Mouse (Mus musculus) kidney, embryonic 15.5 days (tissue): ENCODE data around the gene Ugp2. TPM values are rescaled to one million over a fixed set of nuclear protein-coding genes. Genes with fewer than 3 reads are reported as not detected.
A peak's percentile ranks its signal among the peaks of the same experiment; 100 is the strongest.

Experiments
- ATAC-seq: fragments of 200-750 bp; cut with Nextera tagmentation; replicated peaks from 2 replicates; pipeline ENCODE4 v1.8.0; 2017; ENCODE audit warnings: moderate TSS enrichment; ENCODE audit not compliant: low FRiP score
- H3K27ac ChIP-seq: fragments of 300-500 bp; sonication (generic); 2 replicates; pipeline ENCODE4 v1.5.1; 2015; ENCODE audit warnings: mild to moderate bottlenecking, inconsistent platforms
- H3K27me3 ChIP-seq: fragments of 300-500 bp; sonication (generic); 2 replicates; pipeline ENCODE4 v1.6.1; 2015; ENCODE audit warnings: inconsistent platforms
- H3K36me3 ChIP-seq: fragments of 300-500 bp; sonication (generic); 2 replicates; pipeline ENCODE4 v1.6.1; 2015; ENCODE audit warnings: inconsistent platforms
- H3K4me1 ChIP-seq: fragments of 300-500 bp; sonication (generic); 2 replicates; pipeline ENCODE4 v1.6.1; 2015; ENCODE audit warnings: inconsistent platforms
- H3K4me2 ChIP-seq: fragments of 300-500 bp; sonication (generic); 2 replicates; pipeline ENCODE4 v1.6.1; 2015; ENCODE audit warnings: moderate library complexity, mild to moderate bottlenecking, inconsistent platforms
- H3K4me3 ChIP-seq: fragments of 300-500 bp; sonication (generic); replicated peaks from 2 replicates; pipeline ENCODE4 v1.5.1; 2015; ENCODE audit warnings: mild to moderate bottlenecking, inconsistent platforms
- H3K9ac ChIP-seq: fragments of 300-500 bp; sonication (generic); 2 replicates; pipeline ENCODE4 v1.6.1; 2015; ENCODE audit warnings: mild to moderate bottlenecking, inconsistent platforms
- H3K9me3 ChIP-seq: fragments of 300-500 bp; sonication (generic); replicated peaks from 2 replicates; pipeline ENCODE4 v1.6.1; 2016; ENCODE audit warnings: inconsistent platforms
- WGBS: fragments of 180-500 bp; shearing (Covaris S2); methylation state at CpG from one replicate; pipeline ENCODE4 v1.1.7; 2015; ENCODE audit warnings: mixed read lengths; 5-methylcytosine and 5-hydroxymethylcytosine counted together
- polyA plus RNA-seq: library from polyadenylated mRNA; unstranded; fragments of >200 nt; fragmentation: Nextera tagmentation; extraction: Ambion mirVana; gene quantifications from 2 replicates; pipeline ENCODE4 v1.2.1, GENCODE M21; 2015

The Ugp2 gene
- polyA plus RNA-seq, 1 experiment from 2014 or later, result 80.7 TPM

DNA sequence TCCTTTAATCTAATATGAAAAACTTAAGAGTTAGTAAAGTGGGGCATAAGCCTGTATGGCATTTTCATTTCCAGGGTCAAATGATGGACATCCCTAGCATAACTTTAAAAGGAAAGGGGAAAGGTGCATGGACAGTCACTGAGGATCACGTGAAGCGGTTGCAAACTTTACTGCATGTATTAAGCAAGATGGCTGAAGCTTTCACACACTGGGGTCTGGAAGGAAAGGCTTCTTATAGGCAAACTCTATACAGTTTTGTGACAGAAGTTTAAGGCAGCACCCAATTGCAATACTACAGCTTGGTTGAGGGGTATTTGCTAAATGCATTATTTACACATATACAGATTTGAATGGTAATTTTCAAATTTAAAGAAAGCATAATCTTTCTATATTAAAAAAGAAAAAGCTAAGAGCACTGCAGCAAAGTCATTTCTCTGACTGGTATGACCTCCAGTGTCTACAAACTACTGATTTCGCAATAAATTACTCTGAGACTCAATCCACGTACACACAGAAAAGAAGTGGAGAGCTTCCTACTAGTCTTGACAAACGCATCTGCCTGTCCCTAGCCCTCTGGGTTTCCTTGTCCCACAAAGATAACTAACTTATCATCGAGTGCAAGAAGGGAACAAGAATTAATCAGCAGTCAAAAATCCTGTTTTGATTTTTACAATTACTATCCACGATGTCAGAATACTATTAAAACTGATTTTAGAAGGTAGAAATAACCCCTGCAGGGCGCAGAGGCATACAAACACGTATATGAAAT is 1.6 kb downstream of the Ugp2 start:
- peak overlapping the region; percentile 82 for H3K4me3 ChIP-seq
- WGBS, result 14% methylated on average over 9 of the region's 9 CpGs
- no peak for ATAC-seq
- peaks cover 3% of the 10 kb centered on the region; the same call in 1 of the 2 replicates for H3K36me3 ChIP-seq
- H3K4me2 ChIP-seq, result peak overlapping the region; percentile 75
- H3K27me3 ChIP-seq, result no peaks in the 10 kb centered on the region
- H3K27ac ChIP-seq, result peak overlapping the region; percentile 98
- H3K9me3 ChIP-seq, result no peaks in the 10 kb centered on the region
- H3K9ac ChIP-seq, result peak overlapping the region; percentile 80
- H3K4me1 ChIP-seq, result peaks cover 19% of the 10 kb centered on the region

DNA sequence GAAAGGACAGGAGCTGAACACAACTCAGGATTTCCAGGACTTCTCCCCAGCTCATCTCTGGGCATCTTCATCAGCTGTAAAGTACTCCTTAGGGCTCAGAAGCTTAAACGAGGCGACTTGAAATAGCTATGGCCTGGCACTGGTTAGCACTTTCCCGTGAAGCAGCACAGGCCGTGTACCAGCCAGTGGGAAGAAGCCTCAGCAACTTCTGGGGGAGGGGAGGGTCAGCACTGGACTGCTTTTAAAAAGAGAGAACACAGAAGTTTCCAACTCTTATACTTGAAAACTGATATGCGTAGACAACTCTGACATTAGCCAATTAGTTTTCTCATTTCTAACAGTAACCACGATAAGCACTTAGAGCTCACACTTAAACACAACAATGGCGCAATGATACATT is 2.5 kb downstream of the Ugp2 start:
- Histone ChIP-seq H3K27ac (no peak overlapping the region), H3K27me3 (no peaks in the 10 kb centered on the region), H3K4me2 (peak overlapping the region; percentile 75), H3K9me3 (no peaks in the 10 kb centered on the region), H3K9ac (0 out of 2 replicates have a peak overlapping the region, but pooled peaks have one; percentile 3), H3K36me3 (peaks cover 3% of the 10 kb centered on the region; the same call in 1 of the 2 replicates), H3K4me1 (peaks cover 19% of the 10 kb centered on the region), H3K4me3 (peak overlapping the region; percentile 82)
- WGBS, result 34% methylated on average over 7 of the region's 7 CpGs
- ATAC-seq, result no peak

DNA sequence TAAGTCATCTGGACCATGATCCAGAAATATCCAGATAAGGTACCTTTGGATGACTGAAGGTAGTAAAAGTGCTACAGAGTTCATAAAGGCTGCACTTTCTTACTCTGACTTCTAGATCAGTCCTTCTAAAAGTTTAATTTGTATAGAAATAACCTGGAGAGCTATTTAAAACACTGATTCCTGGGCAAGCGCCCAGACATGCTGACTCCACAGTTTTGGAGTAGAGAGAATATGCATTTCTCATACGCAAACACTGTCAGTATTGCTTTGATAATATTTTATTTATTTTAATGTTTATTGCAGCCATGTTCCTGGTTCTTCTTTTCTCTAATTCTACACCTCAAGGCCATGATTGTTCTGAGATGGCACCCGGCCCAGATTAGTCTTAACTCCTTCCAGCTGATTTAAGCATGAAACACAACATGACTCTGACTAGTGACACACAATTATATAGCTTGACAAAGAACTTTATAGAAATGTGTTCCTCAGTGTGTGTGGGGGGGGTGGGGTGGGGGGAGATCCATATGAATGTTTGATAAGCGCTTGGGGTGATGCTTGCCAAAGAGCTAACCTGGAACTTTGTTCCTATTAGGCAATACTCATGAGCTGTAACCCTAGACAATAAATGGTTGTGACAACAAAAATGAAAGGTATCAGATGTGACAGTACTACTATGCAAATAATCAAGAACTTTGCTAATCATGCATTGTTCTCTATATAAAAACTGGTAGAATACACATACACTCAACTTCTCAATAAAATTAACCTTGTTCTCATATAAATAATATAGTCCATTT is 7.7 kb downstream of the Ugp2 start:
- Histone ChIP-seq H3K4me2 (no peak overlapping the region), H3K4me1 (peaks cover 3% of the 10 kb centered on the region; the same call in 1 of the 2 replicates), H3K36me3 (peaks cover 3% of the 10 kb centered on the region; the same call in 1 of the 2 replicates), H3K27me3 (no peaks in the 10 kb centered on the region), H3K9me3 (no peaks in the 10 kb centered on the region), H3K27ac (no peak overlapping the region), H3K4me3 (no peak overlapping the region), H3K9ac (no peak overlapping the region)
- WGBS, result 88% methylated on average over 4 of the region's 4 CpGs
- no peak for ATAC-seq

DNA sequence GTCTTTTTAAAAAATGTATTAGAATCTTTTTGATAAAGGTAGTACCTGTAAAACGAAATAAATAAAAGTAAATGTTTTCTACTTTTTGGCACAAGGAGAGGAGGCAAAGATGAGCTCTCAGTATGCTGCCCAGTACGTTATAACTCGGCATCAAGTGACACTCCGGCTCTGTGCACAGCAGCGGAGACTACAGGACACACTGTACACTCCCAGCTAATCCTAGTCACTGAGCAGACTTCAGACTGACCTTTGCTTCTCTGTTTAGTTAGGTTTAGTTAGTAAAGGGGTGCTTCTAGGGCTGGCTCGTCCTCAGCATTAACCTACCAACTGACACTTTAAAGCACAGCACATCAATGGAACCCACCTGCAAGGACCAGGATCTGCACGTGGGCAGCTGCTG is 19.7 kb downstream of the Ugp2 start:
- Histone ChIP-seq H3K4me1 (no peaks in the 10 kb centered on the region), H3K4me2 (no peak overlapping the region), H3K27ac (no peak overlapping the region), H3K9me3 (no peaks in the 10 kb centered on the region), H3K4me3 (no peak overlapping the region), H3K27me3 (no peaks in the 10 kb centered on the region), H3K36me3 (peaks cover 43% of the 10 kb centered on the region), H3K9ac (no peak overlapping the region)
- 0 out of 2 replicates have a peak, but pooled peaks have one; percentile 56 for ATAC-seq
- WGBS, result 78% methylated on average over 7 of the region's 7 CpGs

DNA sequence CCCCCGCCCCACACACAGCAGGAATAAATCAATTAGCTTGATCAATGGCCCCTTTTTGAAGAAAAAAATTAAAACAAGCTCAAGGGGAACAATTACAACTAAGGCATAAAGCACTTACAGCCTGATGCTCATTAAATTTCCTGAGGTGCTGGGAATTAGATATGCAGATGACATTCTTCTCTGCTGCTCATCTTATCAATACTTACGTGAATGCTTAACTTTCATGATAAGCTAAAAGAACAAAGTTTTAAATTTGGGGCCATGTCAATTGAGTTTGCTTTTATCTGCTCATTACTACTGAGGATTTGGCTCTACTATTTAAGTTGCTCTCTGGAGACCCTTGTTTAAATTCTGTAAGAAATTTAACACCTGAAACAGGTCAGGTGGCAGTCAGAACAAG is 22.1 kb downstream of the Ugp2 start:
- Histone ChIP-seq H3K36me3 (peaks cover 52% of the 10 kb centered on the region), H3K9ac (no peak overlapping the region), H3K4me2 (no peak overlapping the region), H3K4me1 (no peaks in the 10 kb centered on the region), H3K27me3 (no peaks in the 10 kb centered on the region), H3K4me3 (no peak overlapping the region), H3K9me3 (no peaks in the 10 kb centered on the region), H3K27ac (no peak overlapping the region)
- 92% methylated on average over 2 of the region's 2 CpGs for whole genome bisulfite sequencing
- no peak for ATAC-seq

DNA sequence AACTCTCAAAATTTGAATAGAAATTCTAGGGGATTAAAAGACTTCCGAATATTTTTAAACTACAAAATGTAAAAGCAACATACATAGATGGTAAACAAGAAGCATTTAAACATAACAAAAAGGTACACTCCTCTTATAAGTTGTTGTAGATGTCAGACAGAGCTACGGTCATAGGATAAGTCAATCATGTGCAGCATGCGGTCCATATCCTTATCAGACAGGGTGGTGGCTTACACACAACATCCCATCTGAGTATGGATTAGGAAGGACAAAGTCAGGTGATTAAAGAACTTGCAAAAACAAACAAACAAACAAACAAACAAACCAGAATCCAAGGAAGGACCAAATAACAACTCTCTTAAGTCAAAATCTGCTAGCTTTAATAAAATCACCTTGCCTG is 25.0 kb downstream of the Ugp2 start:
- Histone ChIP-seq H3K27ac (no peak overlapping the region), H3K9me3 (no peaks in the 10 kb centered on the region), H3K4me3 (no peak overlapping the region), H3K27me3 (no peaks in the 10 kb centered on the region), H3K9ac (no peak overlapping the region), H3K36me3 (peaks cover 48% of the 10 kb centered on the region), H3K4me1 (no peaks in the 10 kb centered on the region), H3K4me2 (no peak overlapping the region)
- no peak for ATAC-seq
- 92% methylated on average over 3 of the region's 3 CpGs for WGBS

DNA sequence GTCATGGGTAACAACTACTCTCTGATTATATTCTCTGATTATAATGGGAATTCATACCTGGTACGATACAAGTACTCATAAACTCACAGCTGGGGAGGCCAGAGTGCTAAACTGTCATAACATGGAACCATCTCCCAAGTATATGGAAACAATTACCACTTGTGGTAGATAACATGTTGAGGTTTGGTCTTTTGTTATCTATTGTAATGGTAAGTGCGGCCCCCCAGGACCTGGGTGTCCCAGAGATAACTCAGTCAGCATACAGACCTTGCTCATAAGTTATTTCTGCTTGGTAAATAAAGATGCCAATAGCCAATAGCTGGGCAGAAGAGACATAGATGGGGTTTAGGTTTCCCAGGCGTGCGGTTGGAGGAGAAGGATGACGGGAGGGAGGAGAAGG is 27.5 kb downstream of the Ugp2 start:
- Histone ChIP-seq H3K36me3 (peaks cover 36% of the 10 kb centered on the region), H3K27ac (no peak overlapping the region), H3K27me3 (no peaks in the 10 kb centered on the region), H3K4me2 (no peak overlapping the region), H3K4me1 (no peaks in the 10 kb centered on the region), H3K4me3 (no peak overlapping the region), H3K9ac (no peak overlapping the region), H3K9me3 (no peaks in the 10 kb centered on the region)
- no peak for ATAC-seq
- 96% methylated on average over 5 of the region's 5 CpGs for WGBS

DNA sequence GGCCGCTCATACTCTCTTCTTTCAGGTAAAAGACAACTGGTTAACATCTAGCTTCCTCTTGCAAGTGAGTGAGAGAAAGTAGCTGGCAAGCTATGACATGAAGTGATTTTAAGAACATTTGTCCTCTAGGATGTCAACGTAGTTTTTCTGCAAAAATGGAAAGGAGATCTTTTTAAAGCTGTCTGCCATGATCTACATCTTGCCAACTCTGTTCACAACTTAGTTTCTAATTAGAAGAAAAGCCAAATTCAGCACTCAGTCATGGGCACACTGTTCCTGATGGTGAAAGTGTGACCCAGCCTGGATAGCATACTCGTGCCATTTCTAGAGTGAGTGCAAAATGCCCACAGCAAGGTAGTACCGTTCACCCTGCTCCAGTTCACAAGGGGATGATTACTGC is 31.9 kb downstream of the Ugp2 start:
- Histone ChIP-seq H3K9me3 (no peaks in the 10 kb centered on the region), H3K4me3 (no peak overlapping the region), H3K27me3 (no peaks in the 10 kb centered on the region), H3K36me3 (peaks cover 13% of the 10 kb centered on the region), H3K4me1 (no peaks in the 10 kb centered on the region), H3K27ac (no peak overlapping the region), H3K9ac (no peak overlapping the region), H3K4me2 (no peak overlapping the region)
- no peak for ATAC-seq
- WGBS, result 63% methylated on average over 4 of the region's 4 CpGs

DNA sequence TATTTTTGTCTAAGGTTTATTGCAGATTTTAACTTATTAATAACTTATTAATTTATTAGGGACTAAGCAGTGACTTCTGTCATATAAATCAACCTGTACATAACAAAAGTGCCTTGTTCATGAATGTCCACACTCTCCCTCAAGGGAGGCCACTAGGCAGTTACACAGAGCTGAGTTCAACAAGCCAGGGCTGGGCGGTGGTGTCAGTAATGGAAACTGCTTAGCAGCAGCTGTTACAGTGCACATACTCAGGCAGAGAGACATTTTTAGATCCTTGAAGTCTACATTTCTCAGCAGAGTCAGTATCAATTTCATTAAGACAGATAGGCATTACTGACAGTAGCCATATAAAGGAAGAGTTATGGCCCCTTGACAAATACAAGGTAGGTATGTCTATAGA is 33.1 kb downstream of the Ugp2 start:
- no peak for ATAC-seq
- peaks cover 9% of the 10 kb centered on the region; the same call in 1 of the 2 replicates for H3K36me3 ChIP-seq
- 36% methylated on average over 1 of the region's 1 CpGs for WGBS
- H3K4me1 ChIP-seq, result no peaks in the 10 kb centered on the region
- no peaks in the 10 kb centered on the region for H3K9me3 ChIP-seq
- no peak overlapping the region for H3K4me3 ChIP-seq
- no peak overlapping the region for H3K27ac ChIP-seq
- H3K4me2 ChIP-seq, result no peak overlapping the region
- H3K27me3 ChIP-seq, result no peaks in the 10 kb centered on the region
- H3K9ac ChIP-seq, result no peak overlapping the region

DNA sequence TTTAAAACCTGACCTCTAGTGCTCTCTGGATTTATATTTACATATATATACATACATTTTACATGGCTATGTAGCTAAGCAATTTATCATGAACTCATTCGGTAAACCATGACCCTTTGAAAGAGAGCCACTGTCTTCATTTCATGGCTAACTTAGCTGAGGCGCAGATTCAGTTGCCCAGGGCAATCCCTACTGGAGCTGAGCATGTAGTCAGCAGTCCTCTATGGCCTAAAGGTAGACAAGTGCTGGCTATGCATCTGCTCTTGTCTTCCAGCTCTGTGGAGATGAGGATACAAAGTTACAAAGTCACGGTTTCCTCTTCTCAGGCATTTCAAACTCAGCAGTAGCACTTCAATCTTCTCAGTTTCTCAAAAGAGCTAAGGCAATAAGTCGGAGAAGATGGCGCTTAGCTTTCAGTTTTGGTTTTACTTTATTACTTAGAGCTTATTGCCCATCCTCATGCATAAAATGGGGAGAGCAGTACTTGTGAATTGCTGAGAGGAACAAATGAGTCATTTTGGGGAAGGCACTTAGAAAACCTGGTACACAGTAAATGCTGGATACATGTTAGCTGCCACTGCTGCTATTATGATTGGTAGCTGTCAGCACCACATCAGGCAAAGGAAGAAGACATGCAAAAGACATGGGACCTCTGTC is 38.2 kb downstream of the Ugp2 start:
- Histone ChIP-seq H3K36me3 (peaks cover 50% of the 10 kb centered on the region), H3K9ac (no peak overlapping the region), H3K9me3 (no peaks in the 10 kb centered on the region), H3K27ac (no peak overlapping the region), H3K27me3 (no peaks in the 10 kb centered on the region), H3K4me1 (no peaks in the 10 kb centered on the region), H3K4me2 (no peak overlapping the region), H3K4me3 (no peak overlapping the region)
- no peak for ATAC-seq
- 94% methylated on average over 5 of the region's 5 CpGs for WGBS

DNA sequence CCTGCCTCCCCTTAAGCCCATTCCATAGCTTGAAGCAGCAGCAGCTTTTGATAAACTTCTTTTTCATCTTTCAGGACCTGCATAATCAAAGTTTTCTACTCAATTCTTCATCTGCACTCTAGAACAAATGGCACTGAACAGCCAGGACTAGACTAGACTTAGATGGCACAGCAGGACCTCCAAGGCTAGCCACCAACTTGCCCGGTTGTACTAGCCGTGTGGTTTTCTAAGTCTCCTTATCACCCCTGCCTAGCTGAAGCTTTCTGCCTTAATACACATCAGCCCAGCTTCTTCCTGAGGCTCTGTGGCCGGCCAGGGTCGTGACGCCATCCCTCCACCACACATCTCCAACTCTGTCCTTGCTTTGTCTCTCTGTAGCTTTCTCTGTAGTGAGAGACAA is 42.9 kb downstream of the Ugp2 start:
- H3K36me3 ChIP-seq, result peaks cover 75% of the 10 kb centered on the region
- H3K4me3 ChIP-seq, result no peak overlapping the region
- H3K4me1 ChIP-seq, result no peaks in the 10 kb centered on the region
- no peak overlapping the region for H3K27ac ChIP-seq
- no peak for ATAC-seq
- H3K27me3 ChIP-seq, result no peaks in the 10 kb centered on the region
- no peak overlapping the region for H3K9ac ChIP-seq
- H3K9me3 ChIP-seq, result no peaks in the 10 kb centered on the region
- no peak overlapping the region for H3K4me2 ChIP-seq
- 86% methylated on average over 5 of the region's 5 CpGs for WGBS

DNA sequence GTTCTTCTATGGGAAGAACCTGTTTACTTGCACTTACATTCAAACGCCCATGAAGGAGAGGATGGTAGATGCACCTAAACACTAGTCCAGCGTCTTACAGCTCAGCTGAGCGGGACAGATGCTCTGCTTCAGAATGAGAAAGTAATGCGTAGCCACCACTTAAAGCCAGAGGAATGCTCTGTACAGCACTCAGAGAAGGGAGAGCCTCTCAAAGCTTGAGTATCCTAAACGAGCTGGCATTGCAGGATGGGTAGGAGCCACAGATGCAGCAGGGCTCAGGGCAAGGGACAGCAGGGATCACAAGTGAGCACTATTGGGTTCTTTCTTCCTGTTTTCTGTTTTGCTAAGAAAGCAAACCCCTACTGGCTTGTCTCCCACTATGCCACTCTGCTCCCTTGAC is 43.5 kb downstream of the Ugp2 start:
- Histone ChIP-seq H3K9ac (no peak overlapping the region), H3K4me2 (no peak overlapping the region), H3K4me1 (no peaks in the 10 kb centered on the region), H3K27me3 (no peaks in the 10 kb centered on the region), H3K9me3 (no peaks in the 10 kb centered on the region), H3K27ac (no peak overlapping the region), H3K4me3 (no peak overlapping the region), H3K36me3 (peaks cover 70% of the 10 kb centered on the region)
- ATAC-seq, result no peak
- WGBS, result 93% methylated on average over 5 of the region's 5 CpGs
